Mouse (Mus musculus) hindbrain, embryonic 16.5 days (tissue): ENCODE results near the gene R3hcc1l. TPM values are rescaled to one million over a fixed set of nuclear protein-coding genes. Genes with fewer than 3 reads are reported as not detected.

Source experiments
- ATAC-seq: fragments of 200-750 bp; cut with Nextera tagmentation; 2 replicates; pipeline ENCODE4 v1.8.0; 2017; ENCODE audit warnings: moderate TSS enrichment, moderate library complexity
- H3K27ac ChIP-seq: fragments of 300-500 bp; sonication (generic); 2 replicates; pipeline ENCODE4 v1.5.1; 2014; ENCODE audit warnings: low read depth, mild to moderate bottlenecking, control low read depth, low read length, moderate library complexity
- H3K27me3 ChIP-seq: fragments of 300-500 bp; sonication (generic); replicated peaks from 2 replicates; pipeline ENCODE4 v1.6.1; 2014; ENCODE audit warnings: low read length; ENCODE audit not compliant: control insufficient read depth, insufficient read depth
- H3K36me3 ChIP-seq: fragments of 300-500 bp; sonication (generic); 2 replicates; pipeline ENCODE4 v1.6.1; 2014; ENCODE audit warnings: mild to moderate bottlenecking, low read length, moderate library complexity, mixed read lengths; ENCODE audit not compliant: control insufficient read depth, insufficient read depth
- H3K4me1 ChIP-seq: fragments of 300-500 bp; sonication (generic); 2 replicates; pipeline ENCODE4 v1.6.1; 2014; ENCODE audit warnings: low read depth, low read length; ENCODE audit not compliant: control insufficient read depth, insufficient read depth
- H3K4me2 ChIP-seq: fragments of 300-500 bp; sonication (generic); 2 replicates; pipeline ENCODE4 v1.6.1; 2014; ENCODE audit warnings: mild to moderate bottlenecking, low read length, control low read depth, moderate library complexity
- H3K4me3 ChIP-seq: fragments of 300-500 bp; sonication (generic); 2 replicates; pipeline ENCODE4 v1.5.1; 2014; ENCODE audit warnings: mild to moderate bottlenecking, low read length, control low read depth, moderate library complexity
- H3K9ac ChIP-seq: fragments of 300-500 bp; sonication (generic); 2 replicates; pipeline ENCODE4 v1.6.1; 2014; ENCODE audit warnings: low read depth, mild to moderate bottlenecking, control low read depth, low read length, moderate library complexity
- H3K9me3 ChIP-seq: fragments of 300-500 bp; sonication (generic); 2 replicates; pipeline ENCODE4 v1.6.1; 2014; ENCODE audit warnings: mild to moderate bottlenecking, low read length, moderate library complexity; ENCODE audit not compliant: control insufficient read depth
- WGBS: fragments of 180-500 bp; shearing (Covaris S2); extraction: QIAGEN DNeasy Blood & Tissue Kit; methylation state at CpG from one replicate; pipeline ENCODE4 v1.1.7; 2014; 5-methylcytosine and 5-hydroxymethylcytosine counted together
- polyA plus RNA-seq: library from polyadenylated mRNA; unstranded; fragments of >200 nt; fragmentation: Nextera tagmentation; extraction: Ambion mirVana; gene quantifications from 2 replicates; pipeline ENCODE4 v1.2.1, GENCODE M21; 2015

R3hcc1l gene
- polyA plus RNA-seq, result 11.4 and 14.1 TPM in 2 replicates

- H3K4me1 ChIP-seq, result peaks cover 7% of the 10 kb centered on the region
- H3K4me2 ChIP-seq, result peak within 1 kb of the TSS; percentile 84
- peak within 1 kb of the TSS; percentile 89 for H3K9ac ChIP-seq
- H3K4me3 ChIP-seq, result peak within 1 kb of the TSS; percentile 82
- H3K36me3 ChIP-seq, result no peaks in the 10 kb centered on the region
- ATAC-seq, result peak; percentile 96
- no peaks in the 10 kb centered on the region for H3K27me3 ChIP-seq
- under 1% methylated on average over 58 of the region's 59 CpGs for WGBS
- H3K9me3 ChIP-seq, result no peaks in the 10 kb centered on the region
- peak within 1 kb of the TSS; percentile 85 for H3K27ac ChIP-seq
These were observed at the start of gene R3hcc1l for GRCm38 (mm10) chr19:42518620-42519310. Gene R3hcc1l (plus strand): TSS chr19:42518759.

- peak; percentile 61; the same call in 1 of the 2 replicates for ATAC-seq
- H3K36me3 ChIP-seq, result no peaks in the 10 kb centered on the region
These were observed 47.0 kb upstream of the R3hcc1l start for GRCm38 (mm10) chr19:42471571-42471970.

GRCm38 (mm10) chr19:42472831-42473230 is 45.7 kb upstream of the R3hcc1l start:
- ATAC-seq, result no peak
- Histone ChIP-seq H3K9me3 (no peaks in the 10 kb centered on the region), H3K9ac (no peak overlapping the region), H3K4me3 (no peak overlapping the region), H3K36me3 (no peaks in the 10 kb centered on the region), H3K27ac (no peak overlapping the region), H3K27me3 (no peaks in the 10 kb centered on the region), H3K4me2 (no peak overlapping the region), H3K4me1 (no peaks in the 10 kb centered on the region; the same call in 1 of the 2 replicates)
- 33% methylated on average over 11 of the region's 11 CpGs for WGBS

More at GRCm38 (mm10) chr19:42471571-42471970, 47.0 kb upstream of the R3hcc1l start:
- no peak overlapping the region for H3K27ac ChIP-seq
- H3K27me3 ChIP-seq, result no peaks in the 10 kb centered on the region
- WGBS, result 35% methylated on average over 4 of the region's 4 CpGs
- no peak overlapping the region for H3K9ac ChIP-seq
- H3K4me1 ChIP-seq, result no peaks in the 10 kb centered on the region; the same call in 1 of the 2 replicates
- no peak overlapping the region for H3K4me3 ChIP-seq
- no peak overlapping the region for H3K4me2 ChIP-seq
- H3K9me3 ChIP-seq, result no peaks in the 10 kb centered on the region

GRCm38 (mm10) chr19:42477769-42478168 is 40.8 kb upstream of the R3hcc1l start:
- Histone ChIP-seq H3K4me1 (no peaks in the 10 kb centered on the region; the same call in 1 of the 2 replicates), H3K9me3 (no peaks in the 10 kb centered on the region), H3K27ac (no peak overlapping the region), H3K9ac (no peak overlapping the region), H3K4me3 (no peak overlapping the region), H3K36me3 (no peaks in the 10 kb centered on the region), H3K4me2 (no peak overlapping the region), H3K27me3 (no peaks in the 10 kb centered on the region)
- WGBS, result 80% methylated on average over 5 of the region's 5 CpGs
- ATAC-seq, result no peak

GRCm38 (mm10) chr19:42478303-42478702 is 40.3 kb upstream of the R3hcc1l start:
- no peak overlapping the region for H3K4me2 ChIP-seq

GRCm38 (mm10) chr19:42485443-42485842 is 33.1 kb upstream of the R3hcc1l start:
- peak; percentile 24; the same call in 1 of the 2 replicates for ATAC-seq
- Histone ChIP-seq H3K27ac (no peak overlapping the region), H3K9me3 (no peaks in the 10 kb centered on the region), H3K27me3 (no peaks in the 10 kb centered on the region), H3K4me3 (no peak overlapping the region), H3K9ac (no peak overlapping the region), H3K36me3 (no peaks in the 10 kb centered on the region), H3K4me2 (no peak overlapping the region), H3K4me1 (no peaks in the 10 kb centered on the region; the same call in 1 of the 2 replicates)
- WGBS, result 54% methylated on average over 7 of the region's 7 CpGs

More at GRCm38 (mm10) chr19:42478303-42478702, 40.3 kb upstream of the R3hcc1l start:
- H3K27me3 ChIP-seq, result no peaks in the 10 kb centered on the region
- H3K4me3 ChIP-seq, result no peak overlapping the region
- no peak overlapping the region for H3K27ac ChIP-seq
- no peaks in the 10 kb centered on the region for H3K36me3 ChIP-seq
- no peaks in the 10 kb centered on the region for H3K9me3 ChIP-seq
- no peak overlapping the region for H3K9ac ChIP-seq
- ATAC-seq, result peak; percentile 42
- H3K4me1 ChIP-seq, result no peaks in the 10 kb centered on the region; the same call in 1 of the 2 replicates
- WGBS, result 34% methylated on average over 12 of the region's 12 CpGs

- Histone ChIP-seq H3K4me3 (no peak overlapping the region), H3K27me3 (no peaks in the 10 kb centered on the region), H3K36me3 (no peaks in the 10 kb centered on the region), H3K4me1 (no peaks in the 10 kb centered on the region; the same call in 1 of the 2 replicates), H3K27ac (no peak overlapping the region), H3K9me3 (no peaks in the 10 kb centered on the region), H3K9ac (no peak overlapping the region), H3K4me2 (no peak overlapping the region)
- ATAC-seq, result no peak
- 80% methylated on average over 3 of the region's 3 CpGs for WGBS
These were observed 31.3 kb upstream of the R3hcc1l start for GRCm38 (mm10) chr19:42487261-42487660.

- H3K9me3 ChIP-seq, result no peaks in the 10 kb centered on the region
- 0 out of 2 replicates have a peak overlapping the region, but pooled peaks have one; percentile 27 for H3K27ac ChIP-seq
- H3K4me2 ChIP-seq, result no peak overlapping the region
- peaks cover 8% of the 10 kb centered on the region for H3K4me1 ChIP-seq
- WGBS, result 28% methylated on average over 5 of the region's 5 CpGs
- no peak overlapping the region for H3K4me3 ChIP-seq
- no peaks in the 10 kb centered on the region for H3K27me3 ChIP-seq
- no peaks in the 10 kb centered on the region for H3K36me3 ChIP-seq
- peak; percentile 82 for ATAC-seq
- peak overlapping the region; percentile 41; the same call in 1 of the 2 replicates for H3K9ac ChIP-seq
These were observed 25.2 kb upstream of the R3hcc1l start for GRCm38 (mm10) chr19:42493257-42493917.

GRCm38 (mm10) chr19:42504156-42504555 is 14.4 kb upstream of the R3hcc1l start:
- no peaks in the 10 kb centered on the region for H3K36me3 ChIP-seq
- H3K4me3 ChIP-seq, result no peak overlapping the region
- H3K4me2 ChIP-seq, result no peak overlapping the region
- ATAC-seq, result no peak
- no peaks in the 10 kb centered on the region for H3K9me3 ChIP-seq
- no peaks in the 10 kb centered on the region for H3K4me1 ChIP-seq
- no peaks in the 10 kb centered on the region for H3K27me3 ChIP-seq
- 72% methylated on average over 3 of the region's 3 CpGs for WGBS
- H3K9ac ChIP-seq, result no peak overlapping the region
- no peak overlapping the region for H3K27ac ChIP-seq
